Mouse (Mus musculus): ENCODE results near the gene Apba1. TPM values are rescaled to one million over a fixed set of nuclear protein-coding genes. Genes with fewer than 3 reads are reported as not detected.

Apba1 gene
- total RNA-seq, 1 experiment from 2014 or later: 4.1 TPM

GRCm38 (mm10) chr19:23806796-23807195 is 48.1 kb downstream of the Apba1 start:
- DNase-seq: no peak

DNA sequence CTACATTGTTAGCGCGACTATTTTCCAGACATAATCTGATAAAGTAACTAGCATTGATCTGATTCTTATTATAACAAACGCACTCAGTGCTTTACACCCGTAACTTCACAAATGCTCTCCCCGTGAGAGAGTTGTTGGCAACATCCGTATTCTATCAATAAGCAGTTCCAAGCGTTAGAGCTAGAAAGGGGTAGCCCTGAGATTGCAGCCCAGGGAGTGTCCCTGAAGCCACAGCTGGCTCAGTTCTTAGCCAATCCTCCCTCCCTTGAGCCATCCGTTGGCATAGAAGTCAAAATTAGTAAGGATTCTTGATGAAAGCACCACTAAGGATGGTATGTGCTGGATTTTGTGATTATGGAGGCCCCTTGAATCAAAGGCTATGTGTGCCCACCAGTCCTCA is 48.7 kb downstream of the Apba1 start:
- DNase-seq: no peak

- no peak for DNase-seq
These were observed 50.5 kb downstream of the Apba1 start for GRCm38 (mm10) chr19:23809236-23809635.

GRCm38 (mm10) chr19:23810512-23810911 is 51.8 kb downstream of the Apba1 start:
- DNase-seq: no peak

- DNase-seq: no peak
These were observed 52.3 kb downstream of the Apba1 start for GRCm38 (mm10) chr19:23810976-23811375.

DNA sequence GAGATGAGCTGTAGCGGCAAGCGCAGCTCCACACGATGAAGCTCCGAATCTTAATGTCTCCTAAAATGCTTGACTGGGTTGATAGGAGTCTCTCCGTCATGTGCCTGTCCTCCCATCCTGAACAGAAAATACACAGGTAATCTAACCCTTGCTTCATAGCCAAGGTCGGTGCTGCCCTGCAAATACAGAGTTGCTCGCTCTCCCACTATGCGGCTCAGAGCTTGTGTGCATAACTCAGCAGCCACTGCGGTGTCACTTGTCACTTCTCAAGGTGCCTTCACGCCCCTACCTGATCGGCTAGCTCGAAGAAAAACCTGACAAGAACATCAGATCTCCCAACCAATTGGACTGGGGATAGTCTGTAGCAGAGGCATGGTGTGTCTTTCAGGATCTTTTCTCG is 58.1 kb downstream of the Apba1 start:
- no peak for DNase-seq

- DNase-seq: no peak
These were observed 58.5 kb downstream of the Apba1 start for GRCm38 (mm10) chr19:23817196-23817595.

- no peak for DNase-seq
These were observed 61.2 kb downstream of the Apba1 start for GRCm38 (mm10) chr19:23819882-23820281.

- DNase-seq: no peak
These were observed 63.8 kb downstream of the Apba1 start for GRCm38 (mm10) chr19:23822497-23822896.

DNA sequence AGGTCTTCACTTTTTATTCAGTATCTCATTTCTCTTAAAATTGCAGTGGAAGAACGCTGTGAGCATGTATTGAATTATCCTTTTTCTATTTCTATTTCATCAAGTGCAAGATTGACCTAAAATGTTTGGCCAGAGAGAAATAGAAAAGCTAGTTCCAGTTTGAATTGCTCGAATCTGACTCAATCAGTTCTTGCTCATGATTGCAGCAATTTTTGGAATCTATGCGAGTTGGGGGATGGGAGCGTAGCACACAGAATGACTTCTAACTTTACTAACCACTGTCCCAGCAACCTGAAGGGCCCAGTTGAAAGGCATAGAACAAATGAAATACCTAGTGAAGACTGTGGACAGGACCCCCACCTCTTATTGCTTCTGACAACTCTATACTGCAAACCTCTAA is 64.8 kb downstream of the Apba1 start:
- peak; percentile 24 for DNase-seq

DNA sequence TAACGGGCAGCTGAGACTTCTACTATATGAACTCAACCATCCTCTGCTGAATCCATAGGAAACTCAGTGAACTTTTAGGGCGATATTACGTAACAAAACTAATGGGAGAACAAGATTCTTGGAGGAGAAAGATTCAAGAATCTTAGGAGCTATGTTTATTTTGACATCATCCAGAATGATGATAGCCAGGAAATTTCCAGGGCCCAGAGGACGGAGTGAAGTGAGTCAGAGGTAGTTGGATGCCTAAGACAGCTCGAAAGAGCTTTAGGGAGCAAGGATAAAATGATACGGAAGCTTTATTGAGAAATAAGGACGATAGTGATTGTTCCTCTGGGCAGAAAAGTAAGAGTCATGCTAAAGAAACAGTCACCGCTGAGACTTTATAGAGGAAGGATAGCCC is 67.6 kb downstream of the Apba1 start:
- no peak for DNase-seq

DNA sequence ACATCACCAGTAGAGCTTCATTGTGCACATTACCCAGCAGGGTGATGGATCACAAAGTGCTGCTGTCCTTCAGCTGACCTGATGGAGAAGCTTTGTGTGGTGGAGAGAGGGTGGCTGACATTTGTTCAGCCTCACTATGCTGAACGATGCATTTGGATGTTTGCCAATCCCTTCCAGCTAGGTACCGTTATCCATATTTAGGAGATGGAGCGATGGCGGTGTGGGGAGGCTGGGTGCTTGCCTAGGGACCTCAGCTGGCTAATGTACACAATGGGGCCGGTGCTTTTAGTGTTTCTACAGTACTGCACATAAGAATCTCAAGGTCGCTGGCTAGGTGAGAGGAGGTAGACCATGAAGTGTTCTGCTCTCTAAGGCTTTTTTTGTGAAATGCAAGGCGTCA is 72.1 kb downstream of the Apba1 start:
- DNase-seq: no peak

GRCm38 (mm10) chr19:23833685-23834682 is 75.3 kb downstream of the Apba1 start:
- peak; percentile 52 for DNase-seq

DNA sequence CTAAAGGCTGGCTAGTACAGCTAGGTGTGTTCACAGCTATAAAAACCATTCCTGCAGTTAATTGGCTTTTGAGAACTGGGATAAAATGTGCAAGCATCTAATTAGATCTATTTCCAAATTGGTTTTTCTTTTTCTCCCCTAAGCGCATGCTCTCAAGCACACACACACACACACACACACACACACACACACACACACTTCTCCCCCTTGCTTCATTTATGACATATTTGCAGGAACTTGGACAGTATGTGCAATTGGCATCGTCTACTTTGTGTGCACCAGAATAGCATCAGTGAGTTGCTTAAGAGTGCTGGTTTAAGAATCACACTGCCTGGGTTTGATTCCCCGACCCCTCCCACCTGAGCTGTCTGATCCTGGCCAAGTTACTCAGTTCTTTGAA is 76.0 kb downstream of the Apba1 start:
- DNase-seq: no peak

- no peak for DNase-seq
These were observed 97.1 kb downstream of the Apba1 start for GRCm38 (mm10) chr19:23855832-23856231.

DNA sequence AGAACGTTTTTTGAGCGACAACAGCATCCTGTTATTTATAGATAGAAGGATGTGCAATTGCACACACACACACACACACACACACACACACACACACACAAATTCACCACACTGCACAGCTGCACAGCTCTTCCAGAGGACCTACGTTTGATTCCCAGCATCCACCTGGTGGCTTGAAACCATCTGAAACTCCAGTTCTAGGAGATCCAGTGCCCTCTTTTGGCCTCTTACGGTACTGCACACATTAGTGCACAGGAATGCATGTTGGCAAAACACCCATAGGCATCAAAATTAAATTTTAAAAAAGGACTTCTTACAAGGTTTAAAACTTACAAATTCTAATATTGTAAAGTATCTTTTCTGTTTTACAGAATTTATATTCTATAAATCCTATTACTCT is 99.4 kb downstream of the Apba1 start:
- no peak for DNase-seq

DNA sequence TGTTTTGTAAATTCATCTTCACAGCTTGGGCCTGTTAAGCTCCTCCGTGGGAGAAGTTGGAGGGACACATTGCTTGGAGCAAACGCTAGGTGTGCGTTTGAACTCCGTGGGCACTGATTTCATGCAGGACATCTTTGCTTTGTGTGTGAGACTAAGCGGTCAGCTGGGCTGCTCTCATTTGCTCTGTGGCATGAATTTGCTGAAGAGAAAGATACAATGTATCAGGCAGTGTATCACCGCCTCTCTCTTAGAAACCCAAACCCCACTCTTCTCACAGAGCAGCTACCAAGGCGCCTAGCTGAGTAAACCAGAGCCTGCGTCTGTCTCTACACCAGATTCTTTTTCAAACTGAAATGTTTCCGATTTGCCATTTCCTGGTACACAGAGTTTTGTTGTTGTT is 100.1 kb downstream of the Apba1 start:
- DNase-seq: no peak

DNA sequence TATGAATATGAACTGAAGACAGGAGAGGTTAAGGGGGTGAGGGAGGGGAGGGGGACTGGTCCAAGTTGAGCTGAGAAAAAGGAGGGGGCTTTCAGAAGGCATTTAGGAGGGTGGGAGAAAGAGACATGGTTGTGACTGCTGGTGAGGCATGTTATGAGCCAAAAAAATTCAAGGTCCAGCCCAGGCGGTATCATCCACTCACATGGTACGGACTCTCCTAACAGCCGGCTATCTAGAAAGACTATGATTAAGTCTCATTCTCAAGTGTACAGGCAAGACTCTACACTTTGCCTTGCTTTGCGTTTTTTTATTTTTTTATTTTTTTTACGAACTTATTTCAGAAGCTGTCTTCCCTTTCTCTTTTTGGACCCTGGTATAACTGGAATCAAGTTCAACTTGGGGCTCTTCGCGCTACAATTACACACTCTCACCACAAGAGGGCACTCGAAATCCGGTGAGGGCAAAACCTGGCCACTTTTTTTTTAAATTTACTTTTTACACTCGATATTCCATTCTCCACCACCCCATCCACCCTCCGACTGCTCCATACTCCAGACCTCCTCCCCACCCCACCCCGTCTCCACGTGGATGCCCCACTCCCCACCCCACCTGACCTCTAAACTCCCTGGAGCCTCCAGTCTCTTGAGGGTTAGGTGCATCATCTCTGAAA is 101.6 kb downstream of the Apba1 start:
- peak; percentile 65 for DNase-seq

DNA sequence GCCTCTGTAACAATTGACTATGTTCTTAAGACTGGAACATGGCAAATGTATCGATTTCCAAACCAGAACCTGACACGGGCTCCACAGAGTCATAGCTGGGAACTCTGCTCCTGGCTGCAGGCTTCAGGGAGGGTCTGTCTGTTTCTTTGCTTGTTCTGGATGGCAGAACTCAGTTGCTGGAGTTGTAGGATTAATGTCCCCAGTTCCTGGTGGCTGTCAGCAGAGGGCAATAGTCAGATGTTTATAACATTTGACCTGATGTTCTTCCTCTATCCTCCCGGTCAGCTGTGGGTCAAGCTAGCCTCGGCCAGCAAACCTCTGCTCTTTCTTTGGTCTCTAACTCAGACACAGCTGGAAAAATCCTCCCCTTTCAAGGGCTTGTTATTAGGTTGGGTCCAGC is 104.0 kb downstream of the Apba1 start:
- peak; percentile 13 for DNase-seq

DNA sequence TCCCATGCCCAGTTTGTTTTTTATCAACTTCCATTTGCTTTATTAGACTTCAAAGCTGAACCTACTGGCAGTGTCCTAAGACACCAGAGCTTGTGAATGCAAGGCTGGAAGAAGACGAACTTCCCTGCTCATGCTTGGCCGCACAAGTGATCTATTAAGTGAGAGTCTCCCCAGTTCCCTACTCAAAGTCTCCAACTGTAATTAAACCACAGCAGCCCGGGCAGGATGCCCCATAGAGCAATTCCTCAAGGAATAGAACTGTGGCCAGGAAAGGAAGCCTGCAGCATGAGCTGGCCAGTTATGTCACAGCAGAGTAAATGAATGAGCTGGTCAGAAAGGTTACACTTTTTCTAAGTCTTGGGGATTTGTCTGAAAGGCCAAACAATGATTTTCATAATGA is 105.3 kb downstream of the Apba1 start:
- DNase-seq: peak; percentile 66

DNA sequence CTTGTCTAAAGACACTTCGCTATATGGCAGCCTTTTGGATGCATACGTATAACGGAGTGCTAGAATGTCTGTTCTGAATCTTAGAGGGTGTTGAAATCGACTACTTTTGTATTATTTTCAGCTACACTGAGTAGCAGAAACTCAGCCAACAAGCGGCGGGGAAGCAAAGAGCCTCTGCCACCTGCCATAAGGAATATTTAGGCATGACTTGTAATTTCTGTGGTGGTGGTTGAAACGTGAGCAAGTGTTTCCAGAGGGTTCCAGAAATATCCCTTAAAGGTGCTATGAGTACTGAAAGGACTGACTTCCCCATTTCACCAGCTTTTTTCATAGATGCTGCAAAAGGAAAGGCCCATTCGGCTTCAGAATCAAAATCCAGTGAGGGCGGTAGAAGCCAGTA is 107.4 kb downstream of the Apba1 start:
- DNase-seq: no peak

DNA sequence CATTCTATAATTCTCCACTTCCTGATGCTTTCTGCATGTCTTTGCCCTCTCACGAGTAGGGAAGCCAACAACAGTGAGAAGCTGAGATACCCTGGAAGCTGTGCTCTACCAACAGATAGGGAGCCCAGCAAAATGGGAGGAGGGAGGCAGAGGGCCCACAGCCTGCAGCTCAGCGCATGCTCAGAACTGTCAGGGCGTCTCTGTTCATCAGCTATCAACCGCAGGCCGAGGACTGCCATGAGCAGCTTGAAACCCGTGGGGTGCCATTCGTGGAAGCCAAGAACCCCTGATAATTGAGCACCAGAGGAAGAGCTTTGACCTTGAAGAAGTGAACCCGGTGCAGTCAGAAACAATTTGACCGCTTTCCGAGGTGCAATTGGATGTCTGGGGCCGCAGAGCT is 108.4 kb downstream of the Apba1 start:
- no peak for DNase-seq

- no peak for DNase-seq
These were observed 108.9 kb downstream of the Apba1 start for GRCm38 (mm10) chr19:23867589-23867988.

GRCm38 (mm10) chr19:23874502-23874901 is 115.8 kb downstream of the Apba1 start:
- no peak for DNase-seq

Data from adrenal gland, postnatal 14 days (tissue).